Mouse (Mus musculus) c-Kit-negative CD71-positive TER-119-positive erythroid progenitor cells, embryonic 14.5 days (primary cell): ENCODE data around the gene Gm4070.
"Not testable (repeated sequence)": the region's sequence is repeated elsewhere in the genome, so short reads cannot be mapped to it uniquely, and the experiment has no call there.

ENCODE experiments used
- DNase-seq: peaks from one replicate; pipeline ENCODE4 v3.0.0-alpha.2; 2013; ENCODE audit warnings: low read depth, low spot score

The Gm4070 gene

DNA sequence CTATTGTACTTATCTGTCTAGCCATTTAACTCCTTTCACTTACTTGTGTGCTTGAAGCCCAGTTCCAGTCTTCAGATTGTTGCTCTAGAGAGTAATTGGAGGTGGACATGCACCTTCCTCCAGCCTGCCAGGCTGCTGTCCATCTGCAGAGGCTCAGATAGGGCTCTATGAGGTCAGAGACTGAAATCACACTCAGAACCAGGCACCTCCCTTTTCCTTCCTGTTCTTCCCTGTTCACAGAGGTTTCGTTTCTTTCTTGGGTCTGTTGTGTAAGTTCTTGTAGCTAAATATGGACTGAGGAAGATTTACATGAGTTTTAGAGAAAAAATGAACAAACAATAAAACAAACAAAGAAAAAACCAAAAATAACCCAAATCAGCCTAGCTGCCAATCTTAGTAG is at the start of gene Gm4070:
Gene Gm4070, minus strand, starts transcription at position 156 of the 400 bp plus-strand sequence.
- not testable (repeated sequence) for DNase-seq

DNA sequence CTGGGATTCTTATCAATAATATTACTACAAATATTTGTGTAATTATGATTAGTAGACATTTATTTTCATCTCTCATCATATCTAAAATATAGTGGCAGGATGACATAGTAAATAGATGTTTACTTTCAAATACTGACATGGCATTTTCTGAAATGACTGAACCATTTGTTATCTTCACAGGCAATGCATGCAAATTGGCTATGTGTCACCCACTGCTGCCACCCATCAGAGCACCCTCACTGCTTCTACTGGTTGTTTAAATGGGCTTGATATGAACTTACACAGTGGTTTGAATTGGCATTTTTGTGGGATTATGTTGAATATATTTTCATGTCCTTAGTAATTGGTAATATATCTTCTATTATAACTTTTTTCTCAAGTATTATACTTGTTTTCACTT is 773 bp upstream of the Gm4070 start:
- DNase-seq = not testable (repeated sequence)

- not testable (repeated sequence) for DNase-seq
These were observed 1.4 kb downstream of the Gm4070 start for GRCm38 (mm10) chr7:105952408-105952807.

DNA sequence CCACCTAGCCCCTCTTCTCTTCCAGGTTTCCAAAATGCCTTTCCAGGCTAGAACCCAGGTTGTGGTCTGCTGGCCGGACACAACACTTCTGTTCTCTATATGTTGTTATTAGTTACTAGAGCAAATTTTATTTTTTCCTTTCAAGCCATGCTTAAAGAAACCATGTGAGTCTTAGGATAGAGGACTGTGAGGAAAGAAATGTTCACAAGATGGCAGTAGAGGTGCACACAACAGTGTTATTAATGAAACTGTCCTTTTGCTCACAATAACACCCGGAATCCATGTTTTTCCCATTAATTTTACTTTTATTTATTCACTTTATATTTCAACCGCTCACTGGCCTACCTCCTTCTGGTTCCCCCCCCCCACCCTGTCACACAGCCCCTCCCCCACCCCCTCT is 8.5 kb downstream of the Gm4070 start:
- not testable (repeated sequence) for DNase-seq

- not testable (repeated sequence) for DNase-seq
These were observed 21.6 kb downstream of the Gm4070 start for GRCm38 (mm10) chr7:105932132-105932531.

DNA sequence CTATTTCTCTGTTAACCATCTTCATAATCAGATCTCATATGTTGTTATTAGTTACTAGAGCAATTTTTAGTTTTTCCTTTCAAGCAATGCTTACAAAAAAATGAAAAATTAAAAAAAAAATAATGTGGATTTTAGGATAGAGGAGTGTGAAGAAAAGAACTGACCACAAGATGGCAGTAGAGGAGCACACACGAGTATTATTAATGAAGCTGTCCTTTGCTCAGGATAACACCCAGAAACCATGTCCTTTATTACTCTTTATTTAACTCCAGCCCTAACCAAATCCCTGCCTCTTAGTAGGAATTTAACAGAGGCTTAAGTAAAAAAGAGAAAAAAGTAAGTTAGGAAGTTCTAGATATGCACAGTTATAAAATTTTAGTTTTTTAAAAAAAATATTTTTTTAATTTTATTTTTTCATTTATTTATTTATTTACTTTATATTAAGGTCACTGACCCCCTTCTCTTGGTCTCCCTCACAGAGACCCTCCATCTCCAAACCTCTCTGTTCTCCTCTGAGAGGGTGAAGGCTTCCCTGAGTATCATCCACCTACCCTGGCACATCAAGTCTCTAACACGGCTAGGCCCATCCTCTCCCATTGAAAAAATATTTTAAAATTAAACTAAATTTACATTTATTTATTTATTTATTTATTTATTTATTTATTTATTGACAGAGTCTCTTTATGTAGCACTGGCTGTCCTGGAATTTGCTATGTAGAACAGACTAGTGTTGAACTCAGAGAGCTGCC is 70.0 kb downstream of the Gm4070 start:
- DNase-seq = not testable (repeated sequence)

- DNase-seq = not testable (repeated sequence)
These were observed 73.9 kb downstream of the Gm4070 start for GRCm38 (mm10) chr7:105879717-105880484.

GRCm38 (mm10) chr7:105855718-105856560 is 97.8 kb downstream of the Gm4070 start:
- DNase-seq = not testable (repeated sequence)
